Mouse (Mus musculus): ENCODE measurements around the gene Ces2g.

GRCm38 (mm10) chr8:104962229-104962901 lies 847 bp downstream of the Ces2g start:
- no peak for TF ChIP-seq CTCF (IDR thresholded peaks at IDR 0.05; ENCODE audit: insufficient read depth, low read length)
- no peak for TF ChIP-seq POLR2A (IDR thresholded peaks at IDR 0.05; ENCODE audit: borderline replicate concordance, extremely low read depth, low read depth, low read length)

Data from lung, adult 2 months (tissue).